14 mouse cellular contexts compared by ENCODE assay signal in genomic region chr2:26188517-26188916, GRCm38 (mm10). TPM values are rescaled to one million over a fixed set of nuclear protein-coding genes. Genes with fewer than 3 reads are reported as not detected.
DNase-seq lines count a peak whose midpoint lies in the region; ATAC-seq and TF ChIP-seq lines count a peak whose summit lies in the region.
"Had no signal": no experiment of that assay in that cellular context is flagged by ENCODE, and none has a peak within 500 bp of the region (broad histone marks: within the 10 kb centered on the region; RNA-seq: fewer than 3 reads in every experiment).

No protein-coding gene starts in this region.

- TF ChIP-seq CTCF in stomach, postnatal 0 days (IDR thresholded peaks at IDR 0.05; ENCODE audit: low read depth) = no peak
- no peak for TF ChIP-seq CTCF in midbrain, postnatal 0 days (IDR thresholded peaks at IDR 0.05)

- H3K27me3 ChIP-seq in kidney, embryonic 16.5 days (ENCODE audit: insufficient read depth, low read length) = peaks cover 27% of the 10 kb centered on the region
- peaks cover 10% of the 10 kb centered on the region; the same call in 1 of the 2 replicates for H3K27me3 ChIP-seq in heart, embryonic 16.5 days (ENCODE audit: control insufficient read depth, insufficient read depth, low read length)
- H3K27me3 ChIP-seq in stomach, postnatal 0 days (ENCODE audit: control insufficient read depth, insufficient read depth, low read length) = no peaks in the 10 kb centered on the region
- H3K27me3 ChIP-seq in midbrain, postnatal 0 days (ENCODE audit: insufficient read depth, low read length) = peaks cover 11% of the 10 kb centered on the region; the same call in 1 of the 2 replicates

- no peak overlapping the region for H3K9ac ChIP-seq in kidney, embryonic 16.5 days (replicated peaks; ENCODE audit: low read length)
- H3K9ac ChIP-seq in heart, embryonic 16.5 days (ENCODE audit: low read length) = no peak overlapping the region
- H3K9ac ChIP-seq in stomach, postnatal 0 days (ENCODE audit: low read length) = no peak overlapping the region
- no peak overlapping the region for H3K9ac ChIP-seq in midbrain, postnatal 0 days (replicated peaks; ENCODE audit: low read length, poor library complexity, severe bottlenecking)
- H3K9ac ChIP-seq: forebrain, embryonic 12.5 days; liver, embryonic 15.5 days had no signal

- no peak overlapping the region for H3K4me2 ChIP-seq in kidney, embryonic 16.5 days (replicated peaks; ENCODE audit: low read depth, low read length)
- no peak overlapping the region for H3K4me2 ChIP-seq in heart, embryonic 16.5 days (ENCODE audit: low read depth, low read length)
- H3K4me2 ChIP-seq in stomach, postnatal 0 days (replicated peaks; ENCODE audit: low read depth) = no peak overlapping the region
- no peak overlapping the region for H3K4me2 ChIP-seq in midbrain, postnatal 0 days (ENCODE audit: low read depth, low read length, poor library complexity, severe bottlenecking)
- H3K4me2 ChIP-seq: forebrain, embryonic 12.5 days; liver, embryonic 15.5 days had no signal

- H3K9me3 ChIP-seq in kidney, embryonic 16.5 days (ENCODE audit: low read length) = no peaks in the 10 kb centered on the region
- H3K9me3 ChIP-seq in heart, embryonic 16.5 days (replicated peaks; ENCODE audit: control insufficient read depth, low read length) = no peaks in the 10 kb centered on the region
- no peaks in the 10 kb centered on the region for H3K9me3 ChIP-seq in stomach, postnatal 0 days (ENCODE audit: control insufficient read depth, low read length)
- no peaks in the 10 kb centered on the region for H3K9me3 ChIP-seq in midbrain, postnatal 0 days (ENCODE audit: low read length)
- H3K9me3 ChIP-seq: forebrain, embryonic 12.5 days; liver, embryonic 15.5 days had no signal

- peak; percentile 25 for DNase-seq in kidney, postnatal 14 days
- DNase-seq in lung, postnatal 14 days = peak; percentile 46
- DNase-seq in stomach, postnatal 0 days (ENCODE audit: low spot score) = peak; percentile 89
- DNase-seq in retina, embryonic 14.5 days (ENCODE audit: low spot score) = no peak
- no peak for DNase-seq in midbrain, postnatal 0 days (ENCODE audit: low spot score)
- DNase-seq: adrenal gland, postnatal 10 days; cerebellum, postnatal 36 days; right cerebral cortex, postnatal 25 days had no signal

- TF ChIP-seq EP300 in stomach, postnatal 0 days (optimal IDR thresholded peaks at IDR 0.05) = no peak

- H3K4me3 ChIP-seq in kidney, embryonic 16.5 days (ENCODE audit: low read length) = no peak overlapping the region
- no peak overlapping the region for H3K4me3 ChIP-seq in heart, embryonic 16.5 days (ENCODE audit: low read length)
- no peak overlapping the region for H3K4me3 ChIP-seq in stomach, postnatal 0 days (ENCODE audit: low read depth, low read length)
- H3K4me3 ChIP-seq in midbrain, postnatal 0 days (ENCODE audit: low read depth, low read length) = no peak overlapping the region
- H3K4me3 ChIP-seq: forebrain, embryonic 12.5 days; liver, embryonic 15.5 days had no signal

- WGBS in kidney, embryonic 16.5 days = 86% methylated on average over 5 of the region's 5 CpGs
- 58% methylated on average over 5 of the region's 5 CpGs for WGBS in heart, embryonic 16.5 days
- 52% methylated on average over 5 of the region's 5 CpGs for WGBS in stomach, postnatal 0 days
- 80% methylated on average over 5 of the region's 5 CpGs for WGBS in midbrain, postnatal 0 days

- no peaks in the 10 kb centered on the region for H3K4me1 ChIP-seq in kidney, embryonic 16.5 days (ENCODE audit: insufficient read depth, low read length)
- peaks cover 3% of the 10 kb centered on the region; the same call in 1 of the 2 replicates for H3K4me1 ChIP-seq in heart, embryonic 16.5 days (ENCODE audit: control insufficient read depth, insufficient read depth, low read length)
- no peaks in the 10 kb centered on the region for H3K4me1 ChIP-seq in stomach, postnatal 0 days (replicated peaks; ENCODE audit: control insufficient read depth, insufficient read depth)
- no peaks in the 10 kb centered on the region for H3K4me1 ChIP-seq in midbrain, postnatal 0 days (ENCODE audit: insufficient read depth, low read length)
- H3K4me1 ChIP-seq: forebrain, embryonic 12.5 days had no signal

- H3K27ac ChIP-seq in kidney, embryonic 16.5 days (ENCODE audit: low read length) = no peak overlapping the region
- H3K27ac ChIP-seq in heart, embryonic 16.5 days (ENCODE audit: low read length) = no peak overlapping the region
- peak overlapping the region; percentile 56; the same call in 1 of the 2 replicates for H3K27ac ChIP-seq in stomach, postnatal 0 days (replicated peaks)
- H3K27ac ChIP-seq in midbrain, postnatal 0 days (ENCODE audit: low read depth, low read length) = no peak overlapping the region
- H3K27ac ChIP-seq: forebrain, embryonic 12.5 days; liver, embryonic 15.5 days had no signal

- no peaks in the 10 kb centered on the region for H3K36me3 ChIP-seq in kidney, embryonic 16.5 days (ENCODE audit: insufficient read depth, low read length)
- H3K36me3 ChIP-seq in heart, embryonic 16.5 days (ENCODE audit: control insufficient read depth, insufficient read depth) = no peaks in the 10 kb centered on the region
- no peaks in the 10 kb centered on the region for H3K36me3 ChIP-seq in stomach, postnatal 0 days (ENCODE audit: control insufficient read depth, insufficient read depth, low read length)
- H3K36me3 ChIP-seq in midbrain, postnatal 0 days (ENCODE audit: insufficient read depth, low read length) = no peaks in the 10 kb centered on the region
- H3K36me3 ChIP-seq: forebrain, embryonic 12.5 days; liver, embryonic 15.5 days had no signal

- no peak; the same call in 1 of the 2 replicates for ATAC-seq in kidney, embryonic 16.5 days (ENCODE audit: low FRiP score, low TSS enrichment)
- ATAC-seq in heart, embryonic 16.5 days (replicated peaks; ENCODE audit: extremely low read depth, insufficient read depth, low FRiP score) = peak; percentile 55; the same call in 1 of the 2 replicates
- ATAC-seq in stomach, postnatal 0 days (ENCODE audit: low FRiP score, low TSS enrichment) = peak; percentile 88
- ATAC-seq in midbrain, postnatal 0 days (ENCODE audit: low FRiP score) = no peak
- ATAC-seq in frontal cortex, adult (ENCODE audit: low TSS enrichment) = no peak

RNA-seq across cellular contexts. Expression of gene Lhx3, which starts 19.6 kb away (rescaled TPM):
- polyA plus RNA-seq in kidney, embryonic 16.5 days (2015; fragmentation: Nextera tagmentation; extraction: Ambion mirVana) = 0.09 TPM in 1 of 2 replicates, not detected in the other
- polyA plus RNA-seq in heart, embryonic 16.5 days (2015; fragmentation: Nextera tagmentation; extraction: Ambion mirVana) = not detected in 2 replicates
- polyA plus RNA-seq in stomach, postnatal 0 days (2015; fragmentation: Nextera tagmentation; extraction: Ambion mirVana) = not detected in 2 replicates
- total RNA-seq in midbrain, postnatal 0 days (2014; rRNA removed) = 0.38 TPM in 1 of 2 replicates, not detected in the other
- 0.12 TPM in 1 of 2 replicates, not detected in the other for polyA plus RNA-seq in midbrain, postnatal 0 days (2015; fragmentation: Nextera tagmentation; extraction: Ambion mirVana)
- total RNA-seq: heart, postnatal 36 days had no signal
- polyA plus RNA-seq: forebrain, embryonic 12.5 days; liver, embryonic 15.5 days had no signal

RNA-seq across cellular contexts. Expression of gene Qsox2, which starts 48.8 kb away (rescaled TPM):
- 18.4 and 20.7 TPM in 2 replicates for polyA plus RNA-seq in kidney, embryonic 16.5 days (2015; fragmentation: Nextera tagmentation; extraction: Ambion mirVana)
- 11.8 and 13.0 TPM in 2 replicates for polyA plus RNA-seq in heart, embryonic 16.5 days (2015; fragmentation: Nextera tagmentation; extraction: Ambion mirVana)
- 10.7 and 11.2 TPM in 2 replicates for polyA plus RNA-seq in stomach, postnatal 0 days (2015; fragmentation: Nextera tagmentation; extraction: Ambion mirVana)
- total RNA-seq in midbrain, postnatal 0 days (2014; rRNA removed) = 19.2 and 25.6 TPM in 2 replicates
- polyA plus RNA-seq in midbrain, postnatal 0 days (2015; fragmentation: Nextera tagmentation; extraction: Ambion mirVana) = 8.4 and 9.9 TPM in 2 replicates

Comparison
In these comparisons a context has a peak if more than half of its experiments do, and no peak if none do; other contexts are left out.
1. DNase-seq: peak in kidney, postnatal 14 days (single experiment), lung, postnatal 14 days (single experiment) and stomach, postnatal 0 days (single experiment); none in retina, embryonic 14.5 days (single experiment) and midbrain, postnatal 0 days (single experiment).
2. ATAC-seq: peak in heart, embryonic 16.5 days (single experiment) and stomach, postnatal 0 days (single experiment); none in kidney, embryonic 16.5 days (single experiment), midbrain, postnatal 0 days (single experiment) and frontal cortex, adult (single experiment).